Mouse (Mus musculus) cortical plate, adult 2 months (tissue): ENCODE measurements around the gene Xylt1.

Source experiments
- CTCF ChIP-seq: fragments of 200-500 bp; IDR thresholded peaks from 2 replicates; pipeline ENCODE4 v1.5.1; 2011; ENCODE audit warnings: mild to moderate bottlenecking, control low read depth, low read length; ENCODE audit not compliant: insufficient read depth; ENCODE audit errors: extremely low read depth
- POLR2A ChIP-seq: fragments of 200-500 bp; IDR thresholded peaks from 2 replicates; pipeline ENCODE4 v1.6.1; 2011; ENCODE audit warnings: mild to moderate bottlenecking, low read length, control low read depth; ENCODE audit not compliant: insufficient read depth; ENCODE audit errors: extremely low read depth

- TF ChIP-seq CTCF (no peak), POLR2A (no peak)
These were observed 254.8 kb downstream of the Xylt1 start for GRCm38 (mm10) chr7:117635584-117635983.
